Comparison of ENCODE assay signal across 8 mouse cellular contexts in genomic region chr17:44078631-44079350, GRCm38 (mm10). TPM values are rescaled to one million over a fixed set of nuclear protein-coding genes. Genes with fewer than 3 reads are reported as not detected.
DNase-seq lines count a peak whose midpoint lies in the region; ATAC-seq lines count a peak whose summit lies in the region.

Gene Enpp5, plus strand, starts transcription at chr17:44078813.

- no peaks in the 10 kb centered on the region for H3K36me3 ChIP-seq in forebrain, embryonic 11.5 days (ENCODE audit: control insufficient read depth, insufficient read depth, low read length)
- no peaks in the 10 kb centered on the region for H3K36me3 ChIP-seq in heart, embryonic 15.5 days
- H3K36me3 ChIP-seq in liver, embryonic 13.5 days: no peaks in the 10 kb centered on the region
- no peaks in the 10 kb centered on the region for H3K36me3 ChIP-seq in neural tube, embryonic 11.5 days (ENCODE audit: control insufficient read depth, insufficient read depth, low read length)
- H3K36me3 ChIP-seq in stomach, embryonic 16.5 days (ENCODE audit: control insufficient read depth, insufficient read depth, low read length): peaks cover 3% of the 10 kb centered on the region; the same call in 1 of the 2 replicates

- H3K9ac ChIP-seq in forebrain, embryonic 11.5 days (ENCODE audit: low read length): peak within 1 kb of the TSS; percentile 72
- H3K9ac ChIP-seq in heart, embryonic 15.5 days: peak within 1 kb of the TSS; percentile 62
- H3K9ac ChIP-seq in liver, embryonic 13.5 days: peak within 1 kb of the TSS; percentile 54; the same call in 1 of the 2 replicates
- peak within 1 kb of the TSS; percentile 64 for H3K9ac ChIP-seq in neural tube, embryonic 11.5 days (ENCODE audit: low read length)
- peak within 1 kb of the TSS; percentile 73 for H3K9ac ChIP-seq in stomach, embryonic 16.5 days (ENCODE audit: low read length)

- DNase-seq in c-Kit-positive CD71-positive TER-119-negative erythroid progenitor cells, embryonic 14.5 days (ENCODE audit: low read depth): peak; percentile 58
- DNase-seq in forebrain, embryonic 11.5 days (ENCODE audit: low spot score): peak; percentile 85
- peak; percentile 90 to 96 for DNase-seq in kidney, postnatal 25 days
- DNase-seq in liver, embryonic 13.5 days: peak; percentile 42
- DNase-seq in neural tube, embryonic 11.5 days (ENCODE audit: low spot score): peak; percentile 75

- H3K4me1 ChIP-seq in forebrain, embryonic 11.5 days (replicated peaks; ENCODE audit: control insufficient read depth, insufficient read depth, low read length): no peaks in the 10 kb centered on the region
- H3K4me1 ChIP-seq in heart, embryonic 15.5 days (replicated peaks): peaks cover 9% of the 10 kb centered on the region
- no peaks in the 10 kb centered on the region; the same call in 1 of the 2 replicates for H3K4me1 ChIP-seq in liver, embryonic 13.5 days (replicated peaks)
- no peaks in the 10 kb centered on the region for H3K4me1 ChIP-seq in neural tube, embryonic 11.5 days (ENCODE audit: control insufficient read depth, insufficient read depth, low read length)
- no peaks in the 10 kb centered on the region for H3K4me1 ChIP-seq in stomach, embryonic 16.5 days (ENCODE audit: control insufficient read depth, insufficient read depth, low read length)

- H3K27me3 ChIP-seq in forebrain, embryonic 11.5 days (ENCODE audit: control insufficient read depth, insufficient read depth, low read length): no peaks in the 10 kb centered on the region
- no peaks in the 10 kb centered on the region for H3K27me3 ChIP-seq in heart, embryonic 15.5 days
- no peaks in the 10 kb centered on the region for H3K27me3 ChIP-seq in liver, embryonic 13.5 days
- no peaks in the 10 kb centered on the region for H3K27me3 ChIP-seq in neural tube, embryonic 11.5 days (ENCODE audit: control insufficient read depth, insufficient read depth, low read length)
- no peaks in the 10 kb centered on the region for H3K27me3 ChIP-seq in stomach, embryonic 16.5 days (ENCODE audit: control insufficient read depth, insufficient read depth, low read length)

- WGBS in forebrain, embryonic 11.5 days: under 1% methylated on average over 31 of the region's 31 CpGs
- WGBS in heart, embryonic 15.5 days: 2% methylated on average over 31 of the region's 31 CpGs
- 2% methylated on average over 31 of the region's 31 CpGs for WGBS in liver, embryonic 13.5 days (ENCODE audit: insufficient replicate concordance)
- under 1% methylated on average over 31 of the region's 31 CpGs for WGBS in neural tube, embryonic 11.5 days
- WGBS in stomach, embryonic 16.5 days: under 1% methylated on average over 31 of the region's 31 CpGs

- peak within 1 kb of the TSS; percentile 60 for H3K4me3 ChIP-seq in forebrain, embryonic 11.5 days (ENCODE audit: low read depth, low read length)
- peak within 1 kb of the TSS; percentile 64 for H3K4me3 ChIP-seq in heart, embryonic 15.5 days
- peak within 1 kb of the TSS; percentile 61 for H3K4me3 ChIP-seq in liver, embryonic 13.5 days (replicated peaks)
- H3K4me3 ChIP-seq in neural tube, embryonic 11.5 days (ENCODE audit: low read depth, low read length): peak within 1 kb of the TSS; percentile 54
- peak within 1 kb of the TSS; percentile 49 for H3K4me3 ChIP-seq in stomach, embryonic 16.5 days (replicated peaks; ENCODE audit: low read length)

- H3K27ac ChIP-seq in forebrain, embryonic 11.5 days (ENCODE audit: low read depth, low read length): no peak within 1 kb of the TSS
- peak within 1 kb of the TSS; percentile 63; the same call in 1 of the 2 replicates for H3K27ac ChIP-seq in heart, embryonic 15.5 days
- peak within 1 kb of the TSS; percentile 45; the same call in 1 of the 2 replicates for H3K27ac ChIP-seq in liver, embryonic 13.5 days
- H3K27ac ChIP-seq in neural tube, embryonic 11.5 days (ENCODE audit: low read depth, low read length): no peak within 1 kb of the TSS
- H3K27ac ChIP-seq in stomach, embryonic 16.5 days (ENCODE audit: low read length): peak within 1 kb of the TSS; percentile 80

- no peaks in the 10 kb centered on the region for H3K9me3 ChIP-seq in forebrain, embryonic 11.5 days (ENCODE audit: control insufficient read depth, low read length)
- no peaks in the 10 kb centered on the region for H3K9me3 ChIP-seq in heart, embryonic 15.5 days (replicated peaks)
- no peaks in the 10 kb centered on the region for H3K9me3 ChIP-seq in liver, embryonic 13.5 days (replicated peaks)
- no peaks in the 10 kb centered on the region for H3K9me3 ChIP-seq in neural tube, embryonic 11.5 days (ENCODE audit: control insufficient read depth, low read length)
- H3K9me3 ChIP-seq in stomach, embryonic 16.5 days (replicated peaks; ENCODE audit: control insufficient read depth, low read length): no peaks in the 10 kb centered on the region

- peak within 1 kb of the TSS; percentile 85 for H3K4me2 ChIP-seq in forebrain, embryonic 11.5 days (ENCODE audit: low read depth, low read length, severe bottlenecking)
- H3K4me2 ChIP-seq in heart, embryonic 15.5 days: peak within 1 kb of the TSS; percentile 93
- peak within 1 kb of the TSS; percentile 70 for H3K4me2 ChIP-seq in liver, embryonic 13.5 days
- peak within 1 kb of the TSS; percentile 82 for H3K4me2 ChIP-seq in neural tube, embryonic 11.5 days (ENCODE audit: low read depth)
- H3K4me2 ChIP-seq in stomach, embryonic 16.5 days (ENCODE audit: low read depth, low read length): peak within 1 kb of the TSS; percentile 71

- peak; percentile 95 for ATAC-seq in CD4-positive, CD25-positive, alpha-beta regulatory T cell, adult 4 months
- peak; percentile 95 for ATAC-seq in forebrain, embryonic 11.5 days (replicated peaks; ENCODE audit: low FRiP score)
- ATAC-seq in heart, embryonic 15.5 days (replicated peaks; ENCODE audit: insufficient number of reproducible peaks, insufficient read depth, low FRiP score, low read depth): peak; percentile 86
- ATAC-seq in liver, embryonic 13.5 days (ENCODE audit: low read depth): peak; percentile 92
- ATAC-seq in neural tube, embryonic 11.5 days (ENCODE audit: insufficient read depth, low FRiP score, low TSS enrichment): peak; percentile 95
- ATAC-seq in stomach, embryonic 16.5 days (ENCODE audit: insufficient read depth, low FRiP score): peak; percentile 94

RNA-seq across cellular contexts. Expression of gene Enpp5, which starts in this region (rescaled TPM):
- polyA plus RNA-seq in CD4-positive, CD25-positive, alpha-beta regulatory T cell, adult 4 months (2017; shearing (Covaris generic)): 10 to 100 TPM; 12.7 to 19.2 TPM
- polyA plus RNA-seq in forebrain, embryonic 11.5 days (2014; fragmentation: Nextera tagmentation; extraction: Ambion mirVana): 8.1 and 10.9 TPM in 2 replicates
- polyA plus RNA-seq in heart, embryonic 15.5 days (2015; fragmentation: Nextera tagmentation; extraction: Ambion mirVana): 16.0 and 20.5 TPM in 2 replicates
- polyA plus RNA-seq in liver, embryonic 13.5 days (2015; fragmentation: Nextera tagmentation; extraction: Ambion mirVana): 5.5 and 6.9 TPM in 2 replicates
- 11.2 and 11.4 TPM in 2 replicates for polyA plus RNA-seq in neural tube, embryonic 11.5 days (2014; fragmentation: Nextera tagmentation; extraction: Ambion mirVana)
- 33.2 and 37.1 TPM in 2 replicates for polyA plus RNA-seq in stomach, embryonic 16.5 days (2015; fragmentation: Nextera tagmentation; extraction: Ambion mirVana)

Comparison
In these comparisons a context has a peak if more than half of its experiments do, and no peak if none do; other contexts are left out.
1. DNase-seq: peak in every context shown above with its lines; median percentile 93 in kidney, postnatal 25 days; 85 in forebrain, embryonic 11.5 days; 75 in neural tube, embryonic 11.5 days; 58 in c-Kit-positive CD71-positive TER-119-negative erythroid progenitor cells, embryonic 14.5 days; 42 in liver, embryonic 13.5 days.
2. H3K27ac ChIP-seq: peak in heart, embryonic 15.5 days (single experiment), liver, embryonic 13.5 days (single experiment) and stomach, embryonic 16.5 days (single experiment); none in forebrain, embryonic 11.5 days (single experiment) and neural tube, embryonic 11.5 days (single experiment).
3. Peak in every context shown above with its lines, with median percentiles within 50 percentile points of each other: ATAC-seq, H3K4me2 ChIP-seq, H3K4me3 ChIP-seq and H3K9ac ChIP-seq.